Mouse (Mus musculus): ENCODE data around the gene Olfr365.

The Olfr365 gene

GRCm38 (mm10) chr2:37187898-37188297 is at the start of gene Olfr365:
Gene Olfr365, plus strand, starts transcription at chr2:37188198.
- DNase-seq (ENCODE audit: low spot score), result no peak

GRCm38 (mm10) chr2:37139022-37139421 is 49.0 kb upstream of the Olfr365 start, which contains the start of gene Olfr364-ps1:
Gene Olfr364-ps1, plus strand, starts transcription at chr2:37139322.
- DNase-seq (ENCODE audit: low spot score), result no peak

GRCm38 (mm10) chr2:37211274-37211673 is 23.3 kb downstream of the Olfr365 start, which contains the start of gene Olfr366:
Gene Olfr366, plus strand, starts transcription at chr2:37211574.
- DNase-seq (ENCODE audit: low spot score), result no peak

Measured in retina, embryonic 14.5 days (tissue).